Mouse (Mus musculus) myocyte (in vitro differentiated cells): Measurements from ENCODE around the gene Szt2. TPM values are rescaled to one million over a fixed set of nuclear protein-coding genes. Genes with fewer than 3 reads are reported as not detected.

Experiments
- H3K27me3 ChIP-seq: one replicate; pipeline ENCODE4 v1.6.1; 2011; ENCODE audit not compliant: control insufficient read depth, insufficient read depth, insufficient read length
- H3K36me3 ChIP-seq: one replicate; pipeline ENCODE4 v1.6.1; 2011; ENCODE audit not compliant: control insufficient read depth, insufficient read depth
- H3K4me2 ChIP-seq: one replicate; pipeline ENCODE4 v1.6.1; 2011; ENCODE audit warnings: low read depth, control low read depth
- H3K4me3 ChIP-seq: one replicate; pipeline ENCODE4 v1.5.1; 2011; ENCODE audit warnings: mild to moderate bottlenecking, control low read depth, moderate library complexity
- H3K79me2 ChIP-seq: one replicate; pipeline ENCODE4 v1.6.1; 2011; ENCODE audit not compliant: control insufficient read depth, insufficient read depth
- H3ac ChIP-seq: one replicate; pipeline ENCODE4 v1.6.1; 2011; ENCODE audit not compliant: control insufficient read depth, insufficient read length
- CEBPB ChIP-seq: IDR thresholded peaks from 2 replicates; pipeline ENCODE4 v1.6.1; 2011; ENCODE audit warnings: mild to moderate bottlenecking, moderate library complexity; ENCODE audit not compliant: poor library complexity, insufficient read depth, severe bottlenecking
- E2F4 ChIP-seq: IDR thresholded peaks from one replicate; pipeline ENCODE4 v1.6.1; 2011; ENCODE audit warnings: mild to moderate bottlenecking, control low read depth, moderate library complexity; ENCODE audit not compliant: insufficient read depth
- MAX ChIP-seq: IDR thresholded peaks from one replicate; pipeline ENCODE4 v1.6.1; 2011; ENCODE audit warnings: low read depth, mild to moderate bottlenecking, control low read depth
- MYOD1 ChIP-seq, 3 experiments: IDR thresholded peaks; one replicate each; pipeline ENCODE4 v1.6.1; 2011; ENCODE audit warnings: control low read depth in 2 of 3, low read depth in 2 of 3, mild to moderate bottlenecking in 2 of 3, moderate library complexity in 1 of 3; ENCODE audit not compliant: insufficient read length in 2 of 3, control insufficient read depth in 1 of 3
- MYOG ChIP-seq, 3 experiments: IDR thresholded peaks; one replicate each; pipeline ENCODE4 v1.6.1; 2011; ENCODE audit warnings: control low read depth in 2 of 3, low read depth in 2 of 3, mild to moderate bottlenecking in 2 of 3; ENCODE audit not compliant: insufficient read length in 2 of 3, control insufficient read depth in 1 of 3, insufficient read depth in 1 of 3
- POLR2A ChIP-seq: IDR thresholded peaks from one replicate; pipeline ENCODE4 v1.6.1; 2011; ENCODE audit warnings: low read depth, mild to moderate bottlenecking, control low read depth, moderate library complexity; ENCODE audit not compliant: insufficient read length
- POLR2AphosphoS2 ChIP-seq: IDR thresholded peaks from one replicate; pipeline ENCODE4 v1.6.1; 2011; ENCODE audit warnings: low read depth, control low read depth; ENCODE audit not compliant: insufficient read length
- REST ChIP-seq: IDR thresholded peaks from one replicate; pipeline ENCODE4 v1.6.1; 2011; ENCODE audit warnings: mild to moderate bottlenecking, control low read depth, moderate library complexity; ENCODE audit not compliant: insufficient read depth, insufficient read length
- SRF ChIP-seq: IDR thresholded peaks from one replicate; pipeline ENCODE4 v1.6.1; 2011; ENCODE audit warnings: low read depth; ENCODE audit not compliant: control insufficient read depth, insufficient read length
- TCF12 ChIP-seq: IDR thresholded peaks from one replicate; pipeline ENCODE4 v1.6.1; 2011; ENCODE audit warnings: mild to moderate bottlenecking, control low read depth; ENCODE audit not compliant: poor library complexity, insufficient read depth, severe bottlenecking
- TCF3 ChIP-seq: IDR thresholded peaks from one replicate; pipeline ENCODE4 v1.6.1; 2011; ENCODE audit warnings: low read depth, control low read depth; ENCODE audit not compliant: insufficient read length
- USF1 ChIP-seq: IDR thresholded peaks from one replicate; pipeline ENCODE4 v1.6.1; 2011; ENCODE audit warnings: low read depth, mild to moderate bottlenecking, control low read depth, moderate library complexity
- polyA plus RNA-seq: library from polyadenylated mRNA; unstranded; fragments of >200 nt; fragmentation: generic; extraction: Trizol; gene quantifications from one replicate; pipeline ENCODE4 v1.2.1, GENCODE M21; 2012; ENCODE audit warnings: missing spikeins

Gene Szt2
- polyA plus RNA-seq, 1 experiment = 8.1 TPM

DNA sequence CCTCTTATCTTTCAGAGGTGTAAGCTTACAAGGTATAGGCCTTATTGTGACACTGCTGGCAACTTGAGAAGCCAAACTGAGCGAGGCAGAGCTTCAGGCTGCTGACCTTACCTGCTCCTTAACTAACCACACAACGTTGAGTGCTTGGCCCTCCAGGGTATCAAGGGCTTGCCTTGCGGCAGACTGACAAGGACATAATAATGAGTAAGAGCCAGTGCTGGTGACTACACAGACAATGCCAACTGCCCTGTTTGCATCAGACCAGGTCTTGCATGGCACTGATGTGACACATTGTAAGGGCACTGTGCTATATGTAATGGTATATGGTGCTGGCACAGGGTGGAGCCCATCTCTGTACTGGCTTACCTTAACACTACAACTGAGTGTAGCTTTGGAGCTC lies 40.5 kb downstream of the Szt2 start:
- Histone ChIP-seq H3K36me3 (peaks cover 9% of the 10 kb centered on the region), H3K4me3 (no peak overlapping the region), H3ac (no peak overlapping the region), H3K79me2 (no peaks in the 10 kb centered on the region), H3K27me3 (no peaks in the 10 kb centered on the region), H3K4me2 (no peak overlapping the region)
- TF ChIP-seq USF1 (no peak), MYOD1 (IDR thresholded peaks at IDR 0.05; ENCODE audit: control insufficient read depth in 1 of 3, insufficient read length in 2 of 3, low read depth in 2 of 3) (no peak), POLR2A (no peak), E2F4 (no peak), REST (no peak), TCF12 (no peak), MAX (no peak), SRF (no peak), POLR2AphosphoS2 (no peak), TCF3 (no peak), MYOG (IDR thresholded peaks at IDR 0.05; ENCODE audit: control insufficient read depth in 1 of 3, insufficient read depth in 1 of 3, insufficient read length in 2 of 3, low read depth in 2 of 3) (no peak), CEBPB (no peak)

DNA sequence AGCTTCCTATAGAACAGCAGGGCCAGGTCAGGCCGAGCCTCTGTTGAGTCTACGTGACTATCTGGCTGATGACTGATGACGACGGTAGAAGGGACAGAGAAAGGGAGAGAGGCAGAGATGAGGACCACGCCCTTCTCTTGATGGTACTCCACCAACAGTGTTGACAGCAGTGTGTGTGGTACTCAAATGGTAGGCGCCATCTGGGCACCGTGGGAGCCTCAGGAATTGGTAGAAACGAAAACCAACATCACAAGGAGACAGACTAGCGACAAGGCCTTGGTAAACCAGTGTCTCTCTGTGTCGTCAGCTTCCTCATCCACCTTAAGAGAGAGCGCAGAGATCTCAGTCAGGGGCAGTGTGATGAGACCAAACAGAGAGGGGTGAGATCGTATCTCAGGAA lies 41.5 kb downstream of the Szt2 start:
- Histone ChIP-seq H3K36me3 (peaks cover 12% of the 10 kb centered on the region), H3K27me3 (no peaks in the 10 kb centered on the region), H3ac (no peak overlapping the region), H3K4me2 (no peak overlapping the region), H3K79me2 (no peaks in the 10 kb centered on the region), H3K4me3 (no peak overlapping the region)
- TF ChIP-seq MYOD1 (IDR thresholded peaks at IDR 0.05; ENCODE audit: control insufficient read depth in 1 of 3, insufficient read length in 2 of 3, low read depth in 2 of 3) (no peak), E2F4 (no peak), SRF (no peak), CEBPB (no peak), POLR2AphosphoS2 (no peak), TCF12 (no peak), TCF3 (no peak), MAX (no peak), USF1 (no peak), POLR2A (no peak), MYOG (IDR thresholded peaks at IDR 0.05; ENCODE audit: control insufficient read depth in 1 of 3, insufficient read depth in 1 of 3, insufficient read length in 2 of 3, low read depth in 2 of 3) (no peak), REST (no peak)

DNA sequence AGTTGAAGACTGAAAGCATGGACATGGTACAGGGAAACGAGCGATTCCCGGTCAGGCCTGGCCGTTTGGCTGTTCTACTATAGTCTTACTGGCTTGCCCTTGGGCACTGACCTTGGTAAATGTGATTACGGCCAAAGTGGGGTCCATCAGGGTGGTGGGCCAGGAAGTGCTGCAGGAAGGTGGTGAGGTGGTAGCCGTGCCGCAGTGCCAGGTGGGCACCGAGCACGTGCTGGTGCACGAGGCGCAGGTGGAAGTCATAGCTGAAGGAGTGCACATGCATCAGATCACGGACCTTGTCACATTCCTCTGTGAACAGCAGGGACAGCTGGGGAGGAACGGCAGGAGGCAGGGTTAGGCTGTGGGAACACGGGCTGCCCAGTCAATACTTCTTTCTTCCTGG lies 43.1 kb downstream of the Szt2 start:
- TF ChIP-seq E2F4 = no peak
- TF ChIP-seq TCF3 = no peak
- TF ChIP-seq TCF12 = no peak
- TF ChIP-seq SRF = no peak
- TF ChIP-seq USF1 = no peak
- TF ChIP-seq MAX = no peak
- TF ChIP-seq POLR2A = no peak
- TF ChIP-seq CEBPB = no peak
- TF ChIP-seq MYOG (IDR thresholded peaks at IDR 0.05; ENCODE audit: control insufficient read depth in 1 of 3, insufficient read depth in 1 of 3, insufficient read length in 2 of 3, low read depth in 2 of 3) = no peak
- no peak for TF ChIP-seq REST
- no peak for TF ChIP-seq MYOD1 (IDR thresholded peaks at IDR 0.05; ENCODE audit: control insufficient read depth in 1 of 3, insufficient read length in 2 of 3, low read depth in 2 of 3)
- no peak for TF ChIP-seq POLR2AphosphoS2
- no peak overlapping the region for H3K4me3 ChIP-seq
- H3ac ChIP-seq = no peak overlapping the region
- H3K27me3 ChIP-seq = no peaks in the 10 kb centered on the region
- H3K79me2 ChIP-seq = no peaks in the 10 kb centered on the region
- no peak overlapping the region for H3K4me2 ChIP-seq
- peaks cover 7% of the 10 kb centered on the region for H3K36me3 ChIP-seq

DNA sequence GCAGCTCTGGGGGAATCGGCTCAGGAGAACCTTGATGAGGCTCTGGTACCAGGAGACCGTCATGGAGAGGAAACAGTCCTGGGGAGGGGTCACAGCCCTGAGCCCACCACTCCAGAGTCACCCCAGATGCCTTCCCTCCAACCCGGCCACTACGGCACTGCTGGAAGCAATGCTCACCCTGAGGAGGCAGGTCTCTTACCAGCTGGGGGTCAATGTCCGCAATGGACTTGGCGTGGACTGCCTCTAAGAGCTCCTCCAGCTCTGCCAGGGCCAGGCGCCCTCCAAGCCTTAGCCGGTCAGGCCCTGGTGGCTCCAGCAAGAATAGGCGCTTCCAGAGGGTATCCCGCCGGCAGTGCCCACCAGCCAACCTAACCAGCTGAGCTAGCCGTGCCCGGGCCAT lies 44.4 kb downstream of the Szt2 start:
- peaks cover 6% of the 10 kb centered on the region for H3K36me3 ChIP-seq
- H3K4me3 ChIP-seq = no peak overlapping the region
- TF ChIP-seq MAX (no peak), MYOD1 (IDR thresholded peaks at IDR 0.05; ENCODE audit: control insufficient read depth in 1 of 3, insufficient read length in 2 of 3, low read depth in 2 of 3) (no peak), E2F4 (no peak), SRF (no peak), POLR2A (no peak), MYOG (IDR thresholded peaks at IDR 0.05; ENCODE audit: control insufficient read depth in 1 of 3, insufficient read depth in 1 of 3, insufficient read length in 2 of 3, low read depth in 2 of 3) (no peak), POLR2AphosphoS2 (no peak)
- H3ac ChIP-seq = no peak overlapping the region
- H3K79me2 ChIP-seq = no peaks in the 10 kb centered on the region
- H3K4me2 ChIP-seq = no peak overlapping the region
- H3K27me3 ChIP-seq = no peaks in the 10 kb centered on the region

DNA sequence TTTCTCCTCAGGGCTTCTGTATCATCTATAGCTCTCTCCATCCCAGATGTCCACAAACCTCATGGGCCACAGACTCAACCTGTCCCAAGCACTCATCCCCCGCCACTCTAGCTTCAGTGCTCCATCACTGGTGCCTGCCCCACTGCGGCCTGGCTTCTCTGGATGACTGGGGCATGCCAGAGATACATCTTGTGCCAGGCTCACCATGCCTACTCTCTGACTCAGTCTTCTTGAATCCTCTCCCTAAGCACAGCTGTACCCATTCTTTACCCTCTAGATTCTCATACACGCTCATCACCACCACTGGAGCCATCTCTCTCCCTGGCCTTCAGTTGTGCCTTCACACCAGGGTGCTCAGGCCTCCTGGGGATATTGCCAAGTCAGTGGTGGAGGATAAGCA lies 45.1 kb downstream of the Szt2 start:
- Histone ChIP-seq H3K4me2 (peak overlapping the region; percentile 1), H3K27me3 (no peaks in the 10 kb centered on the region), H3K79me2 (no peaks in the 10 kb centered on the region), H3ac (no peak overlapping the region), H3K4me3 (no peak overlapping the region), H3K36me3 (peaks cover 6% of the 10 kb centered on the region)
- no peak for TF ChIP-seq E2F4
- TF ChIP-seq MYOD1 (IDR thresholded peaks at IDR 0.05; ENCODE audit: control insufficient read depth in 1 of 3, insufficient read length in 2 of 3, low read depth in 2 of 3) = peak; percentile 23 to 86 (median 70)
- peak in 1 of 3 experiments; percentile 41 for TF ChIP-seq MYOG (IDR thresholded peaks at IDR 0.05; ENCODE audit: control insufficient read depth in 1 of 3, insufficient read depth in 1 of 3, insufficient read length in 2 of 3, low read depth in 2 of 3)
- TF ChIP-seq MAX = no peak
- TF ChIP-seq TCF12 = no peak
- TF ChIP-seq REST = no peak
- no peak for TF ChIP-seq CEBPB
- TF ChIP-seq TCF3 = no peak
